Comparison of ENCODE assay signal across 8 mouse cellular contexts in genomic region chr11:84870337-84871043, GRCm38 (mm10). TPM values are rescaled to one million over a fixed set of nuclear protein-coding genes. Genes with fewer than 3 reads are reported as not detected.
A peak's percentile ranks its signal among the peaks of the same experiment; 100 is the strongest.
DNase-seq lines count a peak whose midpoint lies in the region; ATAC-seq lines count a peak whose summit lies in the region.

Ggnbp2 (minus strand) TSS chr11:84870817.

- peak within 1 kb of the TSS; percentile 98 for H3K27ac ChIP-seq in hindbrain, embryonic 11.5 days (ENCODE audit: low read depth, low read length)

- H3K36me3 ChIP-seq in hindbrain, embryonic 11.5 days (ENCODE audit: control insufficient read depth, insufficient read depth, low read length), result no peaks in the 10 kb centered on the region

- no peaks in the 10 kb centered on the region; the same call in 1 of the 2 replicates for H3K4me1 ChIP-seq in hindbrain, embryonic 11.5 days (replicated peaks; ENCODE audit: control insufficient read depth, insufficient read depth, low read length)

- peak within 1 kb of the TSS; percentile 95 for H3K4me3 ChIP-seq in hindbrain, embryonic 11.5 days (ENCODE audit: low read depth, low read length)

- WGBS in hindbrain, embryonic 11.5 days, result under 1% methylated on average over 44 of the region's 62 CpGs

- no peaks in the 10 kb centered on the region for H3K9me3 ChIP-seq in hindbrain, embryonic 11.5 days (ENCODE audit: control insufficient read depth, low read length)

- peak; percentile 91 for DNase-seq in MN1 (ENCODE audit: low spot score)
- peak; percentile 91 for DNase-seq in cerebellum, adult 9-10 months
- peak; percentile 74 to 88 for DNase-seq in frontal cortex, adult 2 months (ENCODE audit: extremely low spot score in 1 of 2, low spot score in 1 of 2)
- DNase-seq in hindbrain, embryonic 11.5 days (ENCODE audit: low spot score), result peak; percentile 89
- DNase-seq in layer of hippocampus, postnatal 14 days (ENCODE audit: low spot score in 2 of 2), result peak; percentile 90 to 94
- peak; percentile 93 for DNase-seq in lung, postnatal 14 days
- peak; percentile 87 for DNase-seq in retina, adult 2 months (ENCODE audit: low read depth, low spot score)
- peak; percentile 93 to 95 for DNase-seq in thymus, postnatal 36 days

- H3K9ac ChIP-seq in hindbrain, embryonic 11.5 days (ENCODE audit: low read depth, low read length), result peak within 1 kb of the TSS; percentile 93

- H3K27me3 ChIP-seq in hindbrain, embryonic 11.5 days (ENCODE audit: control insufficient read depth, insufficient read depth, low read length), result no peaks in the 10 kb centered on the region

- peak; percentile 88 for ATAC-seq in hindbrain, embryonic 11.5 days (ENCODE audit: low FRiP score)

- peak within 1 kb of the TSS; percentile 89 for H3K4me2 ChIP-seq in hindbrain, embryonic 11.5 days (replicated peaks; ENCODE audit: low read depth, low read length)

RNA-seq across cellular contexts. Expression of gene Ggnbp2, which starts in this region (rescaled TPM):
- polyA plus RNA-seq in frontal cortex, adult 2 months (2012; rRNA removed), result 109 and 119 TPM in 2 replicates
- polyA plus RNA-seq in hindbrain, embryonic 11.5 days (2014; fragmentation: Nextera tagmentation; extraction: Ambion mirVana), result 77.1 and 77.3 TPM in 2 replicates
- 10 to 100 TPM; 77.0 to 79.0 TPM for total RNA-seq in layer of hippocampus, postnatal 14 days (2021)

Comparison
In these comparisons a context has a peak if more than half of its experiments do, and no peak if none do; other contexts are left out.
1. Peak in every context shown above with its lines: DNase-seq, ATAC-seq, H3K4me3 ChIP-seq and H3K27ac ChIP-seq.